Mouse (Mus musculus) brown adipose tissue, adult 24 weeks (tissue): ENCODE measurements around the gene Gnb1. TPM values are rescaled to one million over a fixed set of nuclear protein-coding genes. Genes with fewer than 3 reads are reported as not detected.

Experiments
- H3K27ac ChIP-seq: fragments of 200-500 bp; replicated peaks from 2 replicates; pipeline ENCODE4 v1.5.1; 2012; ENCODE audit warnings: low read depth, mild to moderate bottlenecking, low read length
- H3K4me1 ChIP-seq: fragments of 200-500 bp; 2 replicates; pipeline ENCODE4 v1.6.1; 2012; ENCODE audit warnings: low read length, mixed read lengths; ENCODE audit not compliant: control insufficient read depth, insufficient read depth, insufficient read length
- H3K4me3 ChIP-seq: fragments of 200-500 bp; 2 replicates; pipeline ENCODE4 v1.5.1; 2012; ENCODE audit warnings: low read depth, mild to moderate bottlenecking, low read length, moderate library complexity; ENCODE audit not compliant: insufficient read depth
- polyA plus RNA-seq: library from polyadenylated mRNA; stranded (reverse); fragments of >200 nt; gene quantifications from 2 replicates; pipeline ENCODE4 v1.2.4, GENCODE M21; 2012; ENCODE audit not compliant: missing spikeins, insufficient read depth, insufficient read length

The Gnb1 gene
- polyA plus RNA-seq, 1 experiment = 220 TPM

DNA sequence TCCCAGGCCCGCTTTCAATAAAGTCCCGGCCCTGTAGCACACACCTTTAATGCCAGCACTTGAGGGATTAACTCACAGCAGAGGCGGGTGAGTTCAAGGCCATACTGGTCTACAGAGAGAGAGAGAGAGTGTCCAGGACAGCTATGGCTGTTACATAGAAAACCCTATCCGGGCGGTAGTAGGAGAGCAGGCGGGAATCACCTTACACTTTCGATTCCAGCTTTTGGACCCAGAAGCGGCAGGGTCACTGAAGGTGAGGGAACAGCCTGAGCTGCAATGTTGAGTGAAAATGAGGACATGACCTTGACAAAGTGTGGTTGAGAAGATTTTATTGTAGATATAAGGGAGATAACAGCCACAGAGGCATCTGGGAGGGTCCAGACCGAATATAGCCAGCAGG lies 82.7 kb downstream of the Gnb1 start:
- peak overlapping the region; percentile 72 for H3K27ac ChIP-seq

DNA sequence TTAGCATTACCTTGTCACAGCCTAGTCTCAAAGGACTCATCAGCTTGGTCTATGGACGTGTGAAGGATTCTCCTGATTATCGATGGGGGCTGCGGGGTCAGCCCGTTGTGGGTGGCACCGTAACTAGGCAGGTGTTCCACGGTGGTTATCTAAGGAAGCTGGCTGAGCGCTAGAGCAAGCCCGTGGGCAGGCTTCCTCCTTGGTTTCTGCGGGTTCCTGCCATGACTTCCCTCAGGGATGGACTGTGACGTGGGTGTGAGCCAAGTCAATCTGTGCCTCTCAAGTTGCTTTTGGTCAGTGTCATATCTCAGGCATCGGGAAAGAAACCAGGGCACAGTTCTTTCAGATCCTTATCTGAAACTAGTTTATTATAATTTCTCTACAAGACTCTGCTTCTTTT lies 83.8 kb downstream of the Gnb1 start:
- H3K27ac ChIP-seq = peak overlapping the region; percentile 64
- H3K4me3 ChIP-seq = no peak overlapping the region
- peaks cover 39% of the 10 kb centered on the region for H3K4me1 ChIP-seq

More for the DNA sequence above, 82.7 kb downstream of the Gnb1 start:
- H3K4me1 ChIP-seq = peaks cover 38% of the 10 kb centered on the region
- H3K4me3 ChIP-seq = no peak overlapping the region

DNA sequence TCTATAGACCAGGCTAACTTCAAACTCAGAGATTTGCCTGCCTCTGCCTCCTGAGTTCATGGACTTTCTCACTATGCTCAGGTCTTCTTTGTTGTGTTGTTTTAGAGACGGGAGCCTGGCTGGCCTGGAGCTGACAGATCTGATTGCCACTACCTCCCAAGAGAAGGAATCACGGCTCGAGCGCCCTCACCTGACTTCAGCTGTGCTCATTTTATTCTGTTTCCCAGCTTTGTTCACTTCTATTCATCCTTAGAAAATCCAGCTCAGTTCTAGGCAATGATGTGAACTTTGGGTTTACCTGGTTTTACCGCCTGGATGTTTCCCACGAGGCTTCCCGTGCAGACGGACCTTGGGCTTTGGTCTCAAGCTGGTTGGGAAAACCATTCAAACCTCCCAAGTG lies 84.4 kb downstream of the Gnb1 start:
- H3K4me1 ChIP-seq = peaks cover 39% of the 10 kb centered on the region
- H3K4me3 ChIP-seq = no peak overlapping the region
- H3K27ac ChIP-seq = peak overlapping the region; percentile 4; the same call in 1 of the 2 replicates

DNA sequence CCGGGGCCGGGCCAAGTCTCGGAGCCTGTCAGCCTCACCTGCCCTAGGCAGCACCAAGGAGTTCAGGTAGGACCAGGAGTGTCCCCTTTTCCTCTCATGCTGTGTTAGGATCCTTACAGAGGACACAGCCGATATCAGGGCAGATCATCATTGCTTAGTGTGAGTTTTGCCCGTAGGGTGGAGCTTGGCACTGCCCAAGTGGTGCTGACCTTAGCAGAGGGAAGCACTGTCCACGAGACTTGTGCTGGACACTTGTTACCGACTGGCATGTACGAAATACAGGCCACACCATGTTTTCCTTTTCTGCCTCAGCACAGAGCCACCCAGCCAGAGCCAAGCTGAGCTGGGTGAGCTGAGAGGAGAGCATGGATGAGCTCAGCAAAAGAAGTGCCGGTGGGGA lies 86.0 kb downstream of the Gnb1 start:
- Histone ChIP-seq H3K4me3 (no peak overlapping the region), H3K27ac (peak overlapping the region; percentile 38), H3K4me1 (peaks cover 29% of the 10 kb centered on the region)

DNA sequence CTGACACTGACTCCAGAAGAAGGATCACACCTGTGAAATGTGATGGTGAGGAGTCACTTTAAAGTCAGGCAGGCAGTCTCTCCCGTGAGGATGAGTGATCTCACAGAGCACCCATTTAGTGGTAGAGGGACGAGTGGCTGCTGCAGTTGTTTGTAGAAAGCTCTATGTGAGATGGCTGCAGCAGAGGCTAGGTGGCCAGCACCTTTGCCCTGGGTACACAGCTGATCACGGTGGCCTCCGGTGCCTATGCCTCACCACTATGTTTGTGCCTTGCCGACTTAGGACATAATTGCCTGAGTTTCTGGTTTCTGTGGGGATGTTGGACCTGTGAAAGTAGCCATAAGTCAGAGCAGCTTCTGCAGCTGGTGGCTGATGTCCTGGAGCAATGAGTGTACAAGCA lies 86.6 kb downstream of the Gnb1 start:
- Histone ChIP-seq H3K4me1 (peaks cover 28% of the 10 kb centered on the region), H3K4me3 (no peak overlapping the region), H3K27ac (0 out of 2 replicates have a peak overlapping the region, but pooled peaks have one; percentile 38)

DNA sequence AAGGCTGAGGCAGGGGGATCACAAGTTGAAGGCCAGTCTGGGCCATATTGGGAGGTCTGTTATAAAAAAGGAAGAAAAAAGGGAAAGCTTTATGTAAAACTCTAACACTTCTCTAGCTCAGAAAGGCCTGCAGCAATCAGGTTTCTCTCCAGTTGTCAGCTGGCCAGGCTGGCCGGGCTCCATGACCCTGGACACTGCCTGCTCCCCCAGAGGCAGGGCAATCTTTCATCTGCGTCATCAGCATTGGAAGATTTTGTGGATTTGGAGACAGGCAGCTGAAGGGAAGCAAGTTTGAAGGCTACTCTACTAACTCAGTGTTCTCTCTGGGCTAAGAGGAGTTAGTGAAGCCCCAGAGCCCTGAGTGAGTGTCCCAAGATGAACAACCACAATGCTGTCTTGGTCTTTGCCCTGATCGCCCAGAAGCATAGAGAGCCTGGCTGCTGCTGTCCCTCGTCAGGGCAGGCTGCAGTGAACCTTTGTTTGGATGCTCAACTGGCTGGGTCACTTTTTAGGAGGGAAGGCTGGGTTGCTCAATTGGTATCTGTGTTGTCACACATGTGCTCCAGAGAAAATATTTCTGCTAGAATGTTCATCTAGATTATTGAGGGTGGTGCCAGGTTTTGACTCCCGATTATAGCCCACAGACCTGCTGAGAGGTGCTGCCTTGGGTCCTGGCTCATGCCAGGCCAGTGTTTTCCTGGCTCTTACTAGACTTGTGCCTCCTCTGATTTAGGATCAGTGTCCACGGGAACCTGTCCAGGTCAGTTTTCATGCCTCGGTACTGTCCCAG lies 87.4 kb downstream of the Gnb1 start:
- Histone ChIP-seq H3K4me1 (peaks cover 21% of the 10 kb centered on the region), H3K4me3 (no peak overlapping the region), H3K27ac (peak overlapping the region; percentile 52)

DNA sequence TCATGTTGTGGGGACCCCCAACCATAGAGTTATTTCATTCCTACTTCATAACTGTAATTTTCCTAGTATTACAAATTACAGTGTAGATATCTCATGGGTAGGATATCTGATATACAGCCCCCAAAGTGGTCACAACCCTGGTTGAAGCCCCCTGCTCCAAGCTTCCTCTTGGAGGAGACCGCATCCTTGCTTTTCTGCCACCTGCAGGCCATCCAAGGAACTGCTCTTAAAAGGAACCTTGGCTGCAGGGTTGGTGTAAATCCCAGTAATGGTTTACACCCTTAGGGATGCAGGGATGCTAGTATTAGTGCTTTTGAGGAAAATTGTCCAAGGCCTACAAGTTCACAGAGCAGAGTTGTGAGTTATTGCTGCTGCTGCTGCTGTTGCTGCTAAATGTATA lies 89.3 kb downstream of the Gnb1 start:
- H3K27ac ChIP-seq = no peak overlapping the region
- H3K4me3 ChIP-seq = no peak overlapping the region
- peaks cover 10% of the 10 kb centered on the region; the same call in 1 of the 2 replicates for H3K4me1 ChIP-seq

DNA sequence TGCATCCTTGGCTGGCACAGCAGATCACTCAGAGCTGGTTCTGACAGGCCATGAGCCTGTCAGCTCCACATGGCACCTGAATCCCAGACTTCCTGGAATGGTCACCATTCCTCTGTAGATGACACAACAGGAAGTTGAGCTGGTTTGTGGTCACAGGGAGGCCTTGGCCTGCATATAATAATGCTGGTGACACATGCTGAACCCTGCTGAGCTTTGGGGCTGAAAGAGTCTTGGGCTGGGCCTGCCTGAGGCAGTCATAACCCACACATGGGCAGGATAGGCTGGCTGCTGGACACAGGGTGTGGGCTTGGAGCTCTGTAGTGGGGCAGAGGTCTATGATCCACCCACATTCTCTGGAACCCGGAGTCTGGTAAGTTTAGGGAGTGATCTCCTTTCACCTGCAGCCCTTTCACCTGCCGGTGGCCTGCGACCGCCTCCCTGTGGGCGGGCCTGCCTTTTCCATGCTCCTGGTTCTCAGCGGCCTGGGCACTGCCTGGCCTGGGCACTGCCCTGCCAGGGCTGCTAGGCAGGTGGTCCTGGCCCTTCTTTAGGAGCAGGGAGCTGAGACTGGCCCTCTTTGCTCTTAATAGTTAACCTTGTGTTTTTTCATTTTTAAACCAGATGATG lies 91.2 kb downstream of the Gnb1 start:
- peaks cover 9% of the 10 kb centered on the region; the same call in 1 of the 2 replicates for H3K4me1 ChIP-seq
- H3K27ac ChIP-seq = no peak overlapping the region
- no peak overlapping the region for H3K4me3 ChIP-seq

DNA sequence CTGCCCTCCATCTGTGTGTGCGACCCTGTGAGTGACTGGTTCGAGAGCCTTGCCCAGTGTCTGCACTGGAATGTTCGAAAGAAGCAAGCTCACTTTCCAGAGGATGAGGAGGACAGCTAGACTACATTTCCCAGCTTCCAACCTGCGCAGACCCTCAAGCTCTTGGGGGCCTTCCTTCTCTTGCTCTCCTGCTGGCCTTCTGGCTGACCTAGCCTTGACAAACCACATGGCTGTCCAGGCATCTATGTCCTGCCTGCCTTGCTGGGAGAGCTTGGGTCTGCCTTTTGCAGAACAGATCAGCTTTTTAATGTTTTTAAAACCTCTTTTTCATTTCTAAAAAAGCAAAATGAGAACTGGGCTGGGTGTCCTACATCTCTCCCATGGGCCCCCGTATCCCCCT lies 98.2 kb downstream of the Gnb1 start:
- H3K27ac ChIP-seq = no peak overlapping the region
- no peak overlapping the region for H3K4me3 ChIP-seq
- no peaks in the 10 kb centered on the region for H3K4me1 ChIP-seq

DNA sequence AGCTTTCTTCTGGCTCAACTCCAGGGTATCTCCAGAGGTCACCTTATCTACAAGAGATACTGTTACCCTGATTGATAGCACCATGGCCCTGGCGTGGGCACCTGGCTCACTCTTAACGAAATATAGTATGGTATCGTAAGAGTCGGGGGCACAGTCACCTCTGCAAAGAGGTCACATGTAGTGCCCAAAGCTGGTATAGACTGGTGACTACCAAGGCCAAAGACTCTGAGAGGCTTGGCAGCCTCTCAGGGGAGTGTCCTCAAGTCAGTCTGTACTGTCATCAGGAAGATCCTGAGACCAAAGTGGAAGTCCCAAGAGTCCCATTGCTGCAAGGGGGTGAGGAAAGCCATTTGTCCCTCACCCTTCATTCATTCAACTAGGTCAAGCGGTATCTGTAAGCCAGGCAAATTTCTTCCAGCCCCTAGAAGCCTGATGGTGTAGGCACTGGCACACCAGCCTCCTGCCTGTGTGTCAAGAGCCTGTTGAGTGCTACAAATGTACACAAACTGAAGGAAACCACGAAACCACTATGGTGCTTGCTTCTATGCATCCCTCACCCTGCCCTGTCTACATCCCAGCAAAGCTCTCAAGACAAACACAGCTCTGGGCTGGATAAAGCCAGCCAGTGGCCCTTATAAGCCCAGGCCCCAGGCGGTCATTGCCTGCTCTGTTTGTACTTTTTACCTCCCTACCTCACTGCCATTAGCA lies 100.0 kb downstream of the Gnb1 start:
- no peak overlapping the region for H3K4me3 ChIP-seq

DNA sequence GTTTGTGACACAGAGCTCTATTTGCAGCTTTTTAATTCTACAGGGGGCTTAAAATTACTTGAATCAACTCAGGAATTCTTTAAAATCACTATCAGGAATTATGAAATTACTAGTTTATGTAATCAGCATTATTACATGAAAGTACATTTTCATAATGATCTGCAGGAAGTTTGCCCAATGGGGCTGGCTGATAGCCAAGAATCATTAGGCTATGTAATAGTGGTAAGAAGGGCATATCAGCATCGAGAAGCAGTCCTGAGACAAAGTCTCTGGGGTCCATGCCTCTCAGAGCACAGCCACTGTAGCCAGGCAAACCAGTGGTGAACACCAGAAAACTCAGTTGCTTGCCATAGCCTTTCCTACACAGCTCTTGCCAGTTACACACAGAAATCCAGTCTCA lies 102.6 kb downstream of the Gnb1 start:
- no peak overlapping the region for H3K27ac ChIP-seq
- H3K4me3 ChIP-seq = no peak overlapping the region
- no peaks in the 10 kb centered on the region for H3K4me1 ChIP-seq

More for the DNA sequence above, 100.0 kb downstream of the Gnb1 start:
- H3K4me1 ChIP-seq = no peaks in the 10 kb centered on the region
- H3K27ac ChIP-seq = no peak overlapping the region

DNA sequence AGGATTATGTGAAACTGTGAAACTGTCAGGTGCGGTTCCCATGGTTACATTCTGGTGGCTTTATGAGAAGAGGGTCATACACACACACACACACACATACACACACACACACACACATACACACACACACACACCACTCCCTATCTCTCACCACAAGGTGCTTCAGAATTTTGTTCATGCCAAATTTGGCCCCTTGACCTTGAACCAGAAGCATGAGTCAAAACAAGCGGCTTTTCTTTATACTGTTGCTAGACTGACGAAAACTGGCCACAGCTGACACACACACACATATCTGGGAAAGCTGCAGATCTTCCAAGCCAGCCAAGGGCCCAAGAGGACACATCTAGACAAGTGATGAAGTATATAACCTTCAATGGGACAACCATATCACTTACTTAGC lies 104.6 kb downstream of the Gnb1 start:
- no peak overlapping the region for H3K4me3 ChIP-seq
- H3K27ac ChIP-seq = no peak overlapping the region
- no peaks in the 10 kb centered on the region for H3K4me1 ChIP-seq

DNA sequence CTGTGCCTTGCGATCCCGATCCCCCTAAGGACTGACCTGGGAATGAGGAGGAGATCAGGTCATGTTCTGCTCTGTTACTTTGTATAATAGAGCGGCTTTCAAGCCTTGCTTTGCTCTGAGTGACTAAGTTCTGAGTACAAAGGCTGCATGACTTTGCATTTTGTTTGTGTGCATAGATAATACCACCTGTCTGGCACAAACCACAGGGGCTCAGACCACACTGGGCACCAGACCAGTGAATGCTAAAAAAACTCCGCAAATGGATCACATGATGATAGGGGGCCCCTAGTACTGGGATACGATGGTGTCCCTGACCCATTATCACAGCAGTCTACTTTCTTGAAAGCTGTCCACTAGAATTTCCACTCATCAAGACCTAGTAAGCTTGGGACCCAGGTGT lies 105.4 kb downstream of the Gnb1 start:
- Histone ChIP-seq H3K4me3 (no peak overlapping the region), H3K27ac (no peak overlapping the region), H3K4me1 (no peaks in the 10 kb centered on the region)

DNA sequence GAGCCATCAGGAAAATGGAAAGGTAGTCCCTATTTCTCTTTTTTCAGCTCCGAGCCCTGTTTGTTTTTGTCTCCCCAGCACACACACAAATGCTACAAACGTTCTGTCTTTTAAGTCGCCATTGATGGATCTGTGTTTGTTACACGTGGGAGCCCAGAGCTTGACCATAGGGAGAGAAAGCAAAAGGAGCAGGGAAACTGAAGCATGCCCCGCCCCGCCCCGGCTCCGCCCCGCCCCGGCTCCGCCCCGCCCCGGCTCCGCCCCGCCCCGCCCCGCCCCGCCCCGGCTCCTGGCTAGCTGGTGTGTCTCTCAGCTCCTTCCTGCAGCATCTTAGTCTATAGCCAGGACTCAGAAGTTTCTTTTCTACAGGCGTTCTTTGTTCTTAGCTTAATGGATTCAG lies 107.4 kb downstream of the Gnb1 start:
- Histone ChIP-seq H3K4me1 (no peaks in the 10 kb centered on the region), H3K4me3 (no peak overlapping the region), H3K27ac (no peak overlapping the region)
